10 mouse cellular contexts compared by ENCODE assay signal in genomic region chrX:107150027-107150426, GRCm38 (mm10). TPM values are rescaled to one million over a fixed set of nuclear protein-coding genes. Genes with fewer than 3 reads are reported as not detected.
DNase-seq lines count a peak whose midpoint lies in the region; ATAC-seq and TF ChIP-seq lines count a peak whose summit lies in the region.
"Had no signal": no experiment of that assay in that cellular context is flagged by ENCODE, and none has a peak within 500 bp of the region (broad histone marks: within the 10 kb centered on the region; RNA-seq: fewer than 3 reads in every experiment).

No protein-coding gene starts in this region.

- DNase-seq in heart, adult 18-20 months: no peak
- no peak for DNase-seq in thymus, adult 2 months
- DNase-seq in thymus, postnatal 25 days: no peak
- no peak for DNase-seq in cerebellum, adult 18-20 months
- DNase-seq in layer of hippocampus, adult 9-11 months: no peak
- DNase-seq: kidney, adult 18-20 months had no signal

- H3K4me3 ChIP-seq in heart, embryonic 16.5 days (ENCODE audit: low read length): no peak overlapping the region
- H3K4me3 ChIP-seq in thymus, adult 2 months (ENCODE audit: control insufficient read depth, insufficient read depth, low read length): no peak overlapping the region
- H3K4me3 ChIP-seq in embryonic facial prominence, embryonic 13.5 days: no peak overlapping the region
- H3K4me3 ChIP-seq in kidney, embryonic 16.5 days (ENCODE audit: low read length): no peak overlapping the region

- TF ChIP-seq CTCF in thymus, adult 2 months (IDR thresholded peaks at IDR 0.05; ENCODE audit: borderline replicate concordance, control insufficient read depth, extremely low read depth, insufficient read depth, low read length, poor library complexity): no peak

- H3K27ac ChIP-seq in heart, embryonic 16.5 days (ENCODE audit: low read length): peak overlapping the region; percentile 11
- H3K27ac ChIP-seq in thymus, adult 2 months (ENCODE audit: control insufficient read depth, insufficient read depth, low read length): peak overlapping the region; percentile 11; the same call in 1 of the 2 replicates
- H3K27ac ChIP-seq in embryonic facial prominence, embryonic 13.5 days: peak overlapping the region; percentile 55; the same call in 1 of the 2 replicates
- H3K27ac ChIP-seq in kidney, embryonic 16.5 days (ENCODE audit: low read length): no peak overlapping the region

- H3K27me3 ChIP-seq in heart, embryonic 16.5 days (ENCODE audit: control insufficient read depth, insufficient read depth, low read length): no peaks in the 10 kb centered on the region
- H3K27me3 ChIP-seq in thymus, adult 2 months (ENCODE audit: control insufficient read depth, insufficient read depth, low read length): no peaks in the 10 kb centered on the region
- 0 out of 2 replicates have a peak, but pooled peaks cover 2% of the 10 kb centered on the region for H3K27me3 ChIP-seq in embryonic facial prominence, embryonic 13.5 days
- H3K27me3 ChIP-seq in kidney, embryonic 16.5 days (ENCODE audit: insufficient read depth, low read length): 0 out of 2 replicates have a peak, but pooled peaks cover 2% of the 10 kb centered on the region

- H3K9me3 ChIP-seq in heart, embryonic 16.5 days (replicated peaks; ENCODE audit: control insufficient read depth, low read length): no peaks in the 10 kb centered on the region
- no peaks in the 10 kb centered on the region for H3K9me3 ChIP-seq in embryonic facial prominence, embryonic 13.5 days
- no peaks in the 10 kb centered on the region for H3K9me3 ChIP-seq in kidney, embryonic 16.5 days (ENCODE audit: low read length)

- no peak overlapping the region for H3K9ac ChIP-seq in heart, embryonic 16.5 days (ENCODE audit: low read length)
- H3K9ac ChIP-seq in embryonic facial prominence, embryonic 13.5 days: no peak overlapping the region
- H3K9ac ChIP-seq in kidney, embryonic 16.5 days (replicated peaks; ENCODE audit: low read length): no peak overlapping the region

- H3K4me1 ChIP-seq in heart, embryonic 16.5 days (ENCODE audit: control insufficient read depth, insufficient read depth, low read length): no peaks in the 10 kb centered on the region
- peaks cover 4% of the 10 kb centered on the region for H3K4me1 ChIP-seq in thymus, adult 2 months (replicated peaks; ENCODE audit: control insufficient read depth, insufficient read depth, low read length)
- no peaks in the 10 kb centered on the region for H3K4me1 ChIP-seq in embryonic facial prominence, embryonic 13.5 days
- no peaks in the 10 kb centered on the region for H3K4me1 ChIP-seq in kidney, embryonic 16.5 days (ENCODE audit: insufficient read depth, low read length)

- no peaks in the 10 kb centered on the region for H3K36me3 ChIP-seq in heart, embryonic 16.5 days (ENCODE audit: control insufficient read depth, insufficient read depth)
- no peaks in the 10 kb centered on the region for H3K36me3 ChIP-seq in thymus, adult 2 months (ENCODE audit: control insufficient read depth, insufficient read depth, low read length)
- no peaks in the 10 kb centered on the region for H3K36me3 ChIP-seq in embryonic facial prominence, embryonic 13.5 days
- H3K36me3 ChIP-seq in kidney, embryonic 16.5 days (ENCODE audit: insufficient read depth, low read length): no peaks in the 10 kb centered on the region

- H3K4me2 ChIP-seq in heart, embryonic 16.5 days (ENCODE audit: low read depth, low read length): peak overlapping the region; percentile 22; the same call in 1 of the 2 replicates
- H3K4me2 ChIP-seq in embryonic facial prominence, embryonic 13.5 days: 0 out of 2 replicates have a peak overlapping the region, but pooled peaks have one; percentile 14
- no peak overlapping the region for H3K4me2 ChIP-seq in kidney, embryonic 16.5 days (replicated peaks; ENCODE audit: low read depth, low read length)

- ATAC-seq in heart, embryonic 16.5 days (replicated peaks; ENCODE audit: extremely low read depth, insufficient read depth, low FRiP score): no peak
- no peak for ATAC-seq in embryonic facial prominence, embryonic 13.5 days (ENCODE audit: insufficient number of reproducible peaks, insufficient read depth, low FRiP score, low TSS enrichment, low read depth)
- ATAC-seq in kidney, embryonic 16.5 days (ENCODE audit: low FRiP score, low TSS enrichment): no peak
- ATAC-seq: Patski had no signal

- TF ChIP-seq POLR2A in thymus, adult 2 months (IDR thresholded peaks at IDR 0.05; ENCODE audit: control insufficient read depth, extremely low read depth, insufficient read depth, low read length, poor library complexity): no peak

- 26% methylated on average over 5 of the region's 5 CpGs for WGBS in heart, embryonic 16.5 days
- WGBS in thymus, adult 2 months: 20% methylated on average over 5 of the region's 5 CpGs
- 32% methylated on average over 5 of the region's 5 CpGs for WGBS in embryonic facial prominence, embryonic 13.5 days
- WGBS in kidney, embryonic 16.5 days: 53% methylated on average over 5 of the region's 5 CpGs

RNA-seq across cellular contexts. Expression of gene P2ry10b, which starts 1.3 kb away (rescaled TPM):
- 1.3 TPM in 2 replicates for polyA plus RNA-seq in heart, embryonic 16.5 days (2015; fragmentation: Nextera tagmentation; extraction: Ambion mirVana)
- total RNA-seq in heart, adult 18-20 months (2021): 1 to 10 TPM in 1 of 2 experiments, under 1 TPM in 1; 0.27 to 1.4 TPM
- polyA plus RNA-seq in thymus, adult 2 months (2012; rRNA removed): 22.7 and 25.2 TPM in 2 replicates
- 1.6 and 2.7 TPM in 2 replicates for polyA plus RNA-seq in embryonic facial prominence, embryonic 13.5 days (2015; fragmentation: Nextera tagmentation; extraction: Ambion mirVana)
- 0.80 and 0.82 TPM in 2 replicates for polyA plus RNA-seq in kidney, embryonic 16.5 days (2015; fragmentation: Nextera tagmentation; extraction: Ambion mirVana)
- polyA plus RNA-seq: Patski had no signal
